Mouse (Mus musculus): ENCODE results near the gene Slc12a6.

DNA sequence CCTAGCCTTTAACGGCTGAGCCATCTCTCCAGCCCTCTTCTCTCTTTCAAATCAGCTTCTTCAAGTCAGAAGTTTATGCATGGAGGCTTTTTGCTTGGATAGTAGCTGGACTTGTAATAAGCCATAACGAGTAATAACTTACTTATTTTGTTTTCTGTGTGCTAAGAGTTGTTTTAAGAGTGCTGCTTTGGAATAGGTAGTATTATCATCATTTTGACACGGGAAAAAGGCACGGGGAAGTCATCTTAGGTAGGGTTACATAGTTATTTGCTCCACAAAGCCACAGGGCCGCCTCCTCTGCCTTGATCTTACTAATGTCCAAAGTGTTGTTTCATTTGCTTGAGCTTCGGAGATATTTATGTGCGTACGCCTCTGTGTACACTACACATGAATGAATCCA, 114.5 kb downstream of the Slc12a6 start:
- no peak for TF ChIP-seq CTCF (IDR thresholded peaks at IDR 0.05; ENCODE audit: low read depth)
- TF ChIP-seq EP300 (IDR thresholded peaks at IDR 0.05; ENCODE audit: low read depth) = no peak
